Mouse (Mus musculus): ENCODE results near the gene Plod3. TPM values are rescaled to one million over a fixed set of nuclear protein-coding genes. Genes with fewer than 3 reads are reported as not detected.
A peak's percentile ranks its signal among the peaks of the same experiment; 100 is the strongest.

Plod3 gene
- polyA plus RNA-seq, 1 experiment from 2014 or later, result 11.1 TPM

GRCm38 (mm10) chr5:136961334-136961982 is 25.4 kb upstream of the Plod3 start:
- ATAC-seq, result no peak
- Histone ChIP-seq H3K9me3 (ENCODE audit: control insufficient read depth) (no peaks in the 10 kb centered on the region), H3K4me1 (replicated peaks; ENCODE audit: control insufficient read depth, insufficient read depth, low read length) (peaks cover 15% of the 10 kb centered on the region; the same call in 1 of the 2 replicates), H3K4me3 (ENCODE audit: low read depth, low read length) (peak overlapping the region; percentile 69), H3K27ac (ENCODE audit: low read depth, low read length) (peak overlapping the region; percentile 73), H3K27me3 (replicated peaks; ENCODE audit: control insufficient read depth, insufficient read depth, low read length) (no peaks in the 10 kb centered on the region), H3K4me2 (replicated peaks; ENCODE audit: low read depth) (peak overlapping the region; percentile 78), H3K9ac (ENCODE audit: low read depth, low read length) (peak overlapping the region; percentile 57), H3K36me3 (ENCODE audit: control insufficient read depth, insufficient read depth) (peaks cover 34% of the 10 kb centered on the region)
- 26% methylated on average over 5 of the region's 5 CpGs for WGBS
- no peak for TF ChIP-seq CTCF (IDR thresholded peaks at IDR 0.05; ENCODE audit: low read depth)

DNA sequence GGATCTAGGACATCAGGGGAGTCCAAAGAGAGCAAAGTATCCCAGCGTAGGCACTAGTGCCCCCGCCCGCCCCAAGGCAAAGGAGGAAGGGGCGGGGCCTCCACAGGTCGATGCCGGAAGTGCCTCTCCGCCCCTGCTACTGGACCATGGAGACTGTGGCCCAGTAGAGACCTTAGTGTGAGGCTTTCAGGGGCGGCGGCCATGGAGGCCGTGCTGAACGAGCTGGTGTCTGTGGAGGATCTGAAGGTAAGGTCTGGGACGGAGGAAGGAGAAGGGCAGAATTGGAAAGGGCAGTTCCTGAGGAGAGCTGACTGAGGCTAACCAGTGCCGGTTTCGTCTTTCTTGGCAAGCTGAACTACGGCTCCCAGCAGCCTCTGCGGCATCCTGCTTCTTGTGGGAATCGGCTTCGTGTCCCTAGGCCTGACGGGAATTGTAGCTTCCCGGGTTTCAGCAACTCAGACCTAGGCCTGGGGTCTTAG is 24.8 kb upstream of the Plod3 start:
- Histone ChIP-seq H3K4me3 (ENCODE audit: low read depth, low read length) (peak overlapping the region; percentile 69), H3K4me1 (replicated peaks; ENCODE audit: control insufficient read depth, insufficient read depth, low read length) (peaks cover 14% of the 10 kb centered on the region; the same call in 1 of the 2 replicates), H3K27ac (ENCODE audit: low read depth, low read length) (peak overlapping the region; percentile 73), H3K27me3 (replicated peaks; ENCODE audit: control insufficient read depth, insufficient read depth, low read length) (no peaks in the 10 kb centered on the region), H3K9me3 (ENCODE audit: control insufficient read depth) (no peaks in the 10 kb centered on the region), H3K4me2 (replicated peaks; ENCODE audit: low read depth) (peak overlapping the region; percentile 78), H3K36me3 (ENCODE audit: control insufficient read depth, insufficient read depth) (peaks cover 34% of the 10 kb centered on the region), H3K9ac (ENCODE audit: low read depth, low read length) (peak overlapping the region; percentile 57)
- ATAC-seq, result peak; percentile 70
- TF ChIP-seq CTCF (IDR thresholded peaks at IDR 0.05; ENCODE audit: low read depth), result no peak
- WGBS, result 0% methylated on average over 20 of the region's 20 CpGs

DNA sequence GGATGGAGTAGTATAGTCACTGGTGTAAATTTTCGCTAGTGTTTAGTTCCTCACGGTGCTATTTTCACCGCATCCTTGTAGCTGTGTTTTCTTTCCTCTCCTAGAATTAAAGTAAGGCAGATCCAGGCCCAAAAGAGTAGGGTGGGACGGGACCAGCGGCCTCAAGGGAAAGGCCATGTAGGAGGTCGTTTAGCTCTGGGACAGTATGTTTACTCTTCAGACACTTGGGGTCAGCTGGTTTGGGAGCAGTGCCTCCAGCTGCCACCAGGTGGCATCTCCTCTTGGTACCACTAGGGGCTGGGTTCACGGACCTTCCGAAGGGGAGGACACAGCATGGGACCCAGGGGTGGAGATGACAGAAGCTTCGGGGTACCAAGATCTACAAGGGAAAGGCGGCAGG is 24.3 kb upstream of the Plod3 start:
- Histone ChIP-seq H3K4me1 (replicated peaks; ENCODE audit: control insufficient read depth, insufficient read depth, low read length) (peaks cover 19% of the 10 kb centered on the region; the same call in 1 of the 2 replicates), H3K27ac (ENCODE audit: low read depth, low read length) (peak overlapping the region; percentile 73), H3K4me3 (ENCODE audit: low read depth, low read length) (peak overlapping the region; percentile 69), H3K27me3 (replicated peaks; ENCODE audit: control insufficient read depth, insufficient read depth, low read length) (no peaks in the 10 kb centered on the region), H3K36me3 (ENCODE audit: control insufficient read depth, insufficient read depth) (peaks cover 34% of the 10 kb centered on the region), H3K9ac (ENCODE audit: low read depth, low read length) (peak overlapping the region; percentile 57), H3K9me3 (ENCODE audit: control insufficient read depth) (no peaks in the 10 kb centered on the region), H3K4me2 (replicated peaks; ENCODE audit: low read depth) (peak overlapping the region; percentile 78)
- peak; percentile 95 for TF ChIP-seq CTCF (IDR thresholded peaks at IDR 0.05; ENCODE audit: low read depth)
- WGBS, result 2% methylated on average over 10 of the region's 10 CpGs
- ATAC-seq, result peak; percentile 32; the same call in 1 of the 2 replicates

- H3K27me3 ChIP-seq (replicated peaks; ENCODE audit: control insufficient read depth, insufficient read depth, low read length), result no peaks in the 10 kb centered on the region
- H3K4me3 ChIP-seq (ENCODE audit: low read depth, low read length), result peak overlapping the region; percentile 69; the same call in 1 of the 2 replicates
- peaks cover 20% of the 10 kb centered on the region; the same call in 1 of the 2 replicates for H3K4me1 ChIP-seq (replicated peaks; ENCODE audit: control insufficient read depth, insufficient read depth, low read length)
- WGBS, result 70% methylated on average over 8 of the region's 8 CpGs
- no peaks in the 10 kb centered on the region for H3K9me3 ChIP-seq (ENCODE audit: control insufficient read depth)
- H3K36me3 ChIP-seq (ENCODE audit: control insufficient read depth, insufficient read depth), result peaks cover 34% of the 10 kb centered on the region
- no peak for TF ChIP-seq CTCF (IDR thresholded peaks at IDR 0.05; ENCODE audit: low read depth)
- H3K27ac ChIP-seq (ENCODE audit: low read depth, low read length), result no peak overlapping the region
- 0 out of 2 replicates have a peak overlapping the region, but pooled peaks have one; percentile 57 for H3K9ac ChIP-seq (ENCODE audit: low read depth, low read length)
- ATAC-seq, result no peak
- peak overlapping the region; percentile 78 for H3K4me2 ChIP-seq (replicated peaks; ENCODE audit: low read depth)
Observed at GRCm38 (mm10) chr5:136962966-136963540, 23.8 kb upstream of the Plod3 start.

GRCm38 (mm10) chr5:136965210-136965609 is 21.6 kb upstream of the Plod3 start:
- no peak overlapping the region for H3K9ac ChIP-seq (ENCODE audit: low read depth, low read length)
- peaks cover 34% of the 10 kb centered on the region for H3K36me3 ChIP-seq (ENCODE audit: control insufficient read depth, insufficient read depth)
- peaks cover 20% of the 10 kb centered on the region; the same call in 1 of the 2 replicates for H3K4me1 ChIP-seq (replicated peaks; ENCODE audit: control insufficient read depth, insufficient read depth, low read length)
- peak overlapping the region; percentile 86 for H3K27ac ChIP-seq (ENCODE audit: low read depth, low read length)
- no peak for TF ChIP-seq CTCF (IDR thresholded peaks at IDR 0.05; ENCODE audit: low read depth)
- peak overlapping the region; percentile 58 for H3K4me2 ChIP-seq (replicated peaks; ENCODE audit: low read depth)
- no peaks in the 10 kb centered on the region for H3K9me3 ChIP-seq (ENCODE audit: control insufficient read depth)
- H3K4me3 ChIP-seq (ENCODE audit: low read depth, low read length), result no peak overlapping the region
- H3K27me3 ChIP-seq (replicated peaks; ENCODE audit: control insufficient read depth, insufficient read depth, low read length), result no peaks in the 10 kb centered on the region
- peak; percentile 31 for ATAC-seq
- 49% methylated on average over 9 of the region's 9 CpGs for WGBS

DNA sequence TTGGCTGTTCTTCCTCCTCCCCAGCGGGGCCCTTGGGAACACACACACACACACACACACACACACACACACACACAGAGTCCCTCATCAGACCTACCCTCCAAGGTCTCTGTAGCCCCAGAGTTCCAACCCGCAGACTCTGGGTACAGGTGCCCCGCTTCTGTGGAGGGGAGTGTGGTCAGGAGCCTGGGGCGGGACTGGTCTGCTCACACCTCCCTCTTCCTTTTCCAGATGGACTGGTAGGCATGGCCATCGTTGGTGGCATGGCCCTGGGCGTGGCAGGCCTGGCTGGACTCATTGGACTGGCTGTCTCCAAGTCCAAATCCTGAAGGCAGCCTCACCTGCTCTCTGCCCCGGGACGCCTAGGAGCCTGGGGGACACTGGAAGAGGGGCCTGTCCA is 21.1 kb upstream of the Plod3 start:
- H3K4me3 ChIP-seq (ENCODE audit: low read depth, low read length), result no peak overlapping the region
- H3K27ac ChIP-seq (ENCODE audit: low read depth, low read length), result peak overlapping the region; percentile 86
- H3K4me2 ChIP-seq (replicated peaks; ENCODE audit: low read depth), result peak overlapping the region; percentile 58
- no peak for TF ChIP-seq CTCF (IDR thresholded peaks at IDR 0.05; ENCODE audit: low read depth)
- no peak overlapping the region; the same call in 1 of the 2 replicates for H3K9ac ChIP-seq (ENCODE audit: low read depth, low read length)
- 59% methylated on average over 7 of the region's 8 CpGs for WGBS
- H3K9me3 ChIP-seq (ENCODE audit: control insufficient read depth), result no peaks in the 10 kb centered on the region
- peaks cover 34% of the 10 kb centered on the region for H3K36me3 ChIP-seq (ENCODE audit: control insufficient read depth, insufficient read depth)
- H3K27me3 ChIP-seq (replicated peaks; ENCODE audit: control insufficient read depth, insufficient read depth, low read length), result no peaks in the 10 kb centered on the region
- ATAC-seq, result peak; percentile 14
- H3K4me1 ChIP-seq (replicated peaks; ENCODE audit: control insufficient read depth, insufficient read depth, low read length), result peaks cover 20% of the 10 kb centered on the region; the same call in 1 of the 2 replicates
